In genomic region chr1:100180050-100180449, GRCm38 (mm10) we compare ENCODE assay signal across 8 mouse cellular contexts.
DNase-seq lines count a peak whose midpoint lies in the region; ATAC-seq lines count a peak whose summit lies in the region.

No protein-coding gene starts in this region.

- no peak overlapping the region for H3K4me2 ChIP-seq in heart, embryonic 14.5 days (ENCODE audit: low read length)
- H3K4me2 ChIP-seq in limb, embryonic 11.5 days (ENCODE audit: low read depth, severe bottlenecking) = no peak overlapping the region

- no peaks in the 10 kb centered on the region for H3K27me3 ChIP-seq in heart, embryonic 14.5 days (ENCODE audit: control insufficient read depth, insufficient read depth, low read length)
- no peaks in the 10 kb centered on the region for H3K27me3 ChIP-seq in limb, embryonic 11.5 days (ENCODE audit: control insufficient read depth, insufficient read depth, low read length)

- peak; percentile 10 for DNase-seq in gastrocnemius, postnatal 14 days
- DNase-seq in gastrocnemius, postnatal 36 days = no peak
- DNase-seq in CD4-positive helper T cell, adult 2 months (ENCODE audit: low read depth, low spot score) = peak; percentile 89
- DNase-seq in c-Kit-positive CD71-negative TER-119-negative erythroid progenitor cells, embryonic 14.5 days (ENCODE audit: low read depth) = peak; percentile 100
- DNase-seq in limb, embryonic 11.5 days (ENCODE audit: low spot score) = peak; percentile 89
- peak; percentile 99 for DNase-seq in naive thymus-derived CD4-positive, alpha-beta T cell, adult 2 months (ENCODE audit: low read depth)
- no peak for DNase-seq in layer of hippocampus, postnatal 14 days (ENCODE audit: low spot score in 2 of 2)

- H3K27ac ChIP-seq in heart, embryonic 14.5 days (replicated peaks in 1 of 2; ENCODE audit: control insufficient read depth in 1 of 2, insufficient read depth in 1 of 2, low read depth in 2 of 2, low read length in 2 of 2) = no peak overlapping the region
- H3K27ac ChIP-seq in limb, embryonic 11.5 days (replicated peaks; ENCODE audit: low read depth, low read length) = no peak overlapping the region

- H3K9me3 ChIP-seq in heart, embryonic 14.5 days (ENCODE audit: control insufficient read depth, low read length) = no peaks in the 10 kb centered on the region
- no peaks in the 10 kb centered on the region for H3K9me3 ChIP-seq in limb, embryonic 11.5 days (ENCODE audit: control insufficient read depth, low read length)

- no peak overlapping the region for H3K4me3 ChIP-seq in heart, embryonic 14.5 days (ENCODE audit: control insufficient read depth in 1 of 2, insufficient read depth in 1 of 2, low read depth in 1 of 2, low read length in 2 of 2)
- no peak overlapping the region for H3K4me3 ChIP-seq in limb, embryonic 11.5 days (ENCODE audit: low read depth, low read length)

- H3K36me3 ChIP-seq in heart, embryonic 14.5 days (ENCODE audit: control insufficient read depth, insufficient read depth, low read length) = no peaks in the 10 kb centered on the region
- H3K36me3 ChIP-seq in limb, embryonic 11.5 days (ENCODE audit: control insufficient read depth, insufficient read depth, low read length) = no peaks in the 10 kb centered on the region

- WGBS in heart, embryonic 14.5 days = 79% methylated on average over 5 of the region's 5 CpGs
- WGBS in limb, embryonic 11.5 days = 88% methylated on average over 5 of the region's 5 CpGs

- intact Hi-C loops in gastrocnemius, postnatal 14 days (cut with DNase I; ENCODE audit: low total_unique reads) = no loop called here
- intact Hi-C loops in gastrocnemius, postnatal 36 days (cut with DNase I) = no loop called here

- peak; percentile 100 for ATAC-seq in heart, embryonic 14.5 days (ENCODE audit: insufficient number of reproducible peaks, insufficient read depth, low FRiP score, low read depth)
- ATAC-seq in limb, embryonic 11.5 days (ENCODE audit: insufficient number of reproducible peaks, low FRiP score, low TSS enrichment, low read depth) = peak; percentile 100

- H3K9ac ChIP-seq in heart, embryonic 14.5 days (ENCODE audit: low read length) = no peak overlapping the region
- no peak overlapping the region for H3K9ac ChIP-seq in limb, embryonic 11.5 days (ENCODE audit: low read length)

- no peaks in the 10 kb centered on the region for H3K4me1 ChIP-seq in heart, embryonic 14.5 days (ENCODE audit: control insufficient read depth in 2 of 2, insufficient read depth in 2 of 2, low read length in 2 of 2)
- no peaks in the 10 kb centered on the region for H3K4me1 ChIP-seq in limb, embryonic 11.5 days (ENCODE audit: control insufficient read depth, insufficient read depth, low read length)

Comparison
In these comparisons a context has a peak if more than half of its experiments do, and no peak if none do; other contexts are left out.
1. DNase-seq: peak in gastrocnemius, postnatal 14 days (single experiment), CD4-positive helper T cell, adult 2 months (single experiment), c-Kit-positive CD71-negative TER-119-negative erythroid progenitor cells, embryonic 14.5 days (single experiment), limb, embryonic 11.5 days (single experiment) and naive thymus-derived CD4-positive, alpha-beta T cell, adult 2 months (single experiment); none in gastrocnemius, postnatal 36 days (0 of 2) and layer of hippocampus, postnatal 14 days (0 of 2).